Mouse (Mus musculus) cerebellum, adult 2 months (tissue): ENCODE data around the gene Ulk1.

Experiments
- CTCF ChIP-seq: fragments of 200-500 bp; IDR thresholded peaks from 2 replicates; pipeline ENCODE4 v1.5.1; 2011; ENCODE audit warnings: low read depth, mild to moderate bottlenecking, control low read depth, low read length, moderate library complexity, borderline replicate concordance; ENCODE audit not compliant: insufficient read depth
- POLR2A ChIP-seq: fragments of 200-500 bp; IDR thresholded peaks from 2 replicates; pipeline ENCODE4 v1.6.1; 2011; ENCODE audit warnings: low read length, control low read depth, borderline replicate concordance; ENCODE audit not compliant: insufficient read depth

DNA sequence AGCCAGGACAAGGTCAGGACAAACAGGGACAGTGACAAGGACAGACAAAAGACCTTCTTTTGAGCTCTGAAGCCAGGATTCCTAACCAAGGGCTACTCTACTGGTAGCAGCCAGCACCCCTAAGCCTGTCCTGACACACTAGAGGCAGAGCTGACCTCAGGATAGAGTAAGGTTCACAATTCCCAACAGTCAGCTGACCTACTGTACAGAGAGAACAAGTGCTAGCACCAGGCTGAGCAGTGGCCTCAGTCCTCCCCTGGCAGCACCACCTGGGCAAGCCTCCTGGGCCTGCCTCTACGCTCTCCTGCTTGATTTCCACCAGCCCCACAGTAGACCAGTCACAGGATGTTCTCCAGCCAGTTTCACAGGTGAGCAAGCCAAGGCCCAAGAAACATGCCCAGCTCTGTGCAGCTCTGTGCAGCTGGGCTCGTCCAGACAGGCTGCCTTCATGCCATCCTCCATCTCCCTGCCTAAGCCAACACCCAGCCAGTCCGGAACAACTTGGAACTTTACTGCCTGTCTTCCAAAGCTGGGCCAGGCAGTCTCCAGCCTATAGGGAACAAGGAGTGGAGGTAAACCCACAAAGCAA is 8.8 kb downstream of the Ulk1 start:
- no peak for TF ChIP-seq POLR2A
- TF ChIP-seq CTCF: no peak
